Mouse (Mus musculus) layer of hippocampus, postnatal 14 days (tissue): ENCODE results near the gene Ttc7b. TPM values are rescaled to one million over a fixed set of nuclear protein-coding genes. Genes with fewer than 3 reads are reported as not detected.

ENCODE experiments used
- DNase-seq, 2 experiments: peaks; one replicate each; pipeline ENCODE4 v3.0.0; 2021 to 2022; ENCODE audit warnings: low spot score in 2 of 2, mixed read lengths in 1 of 2
- total RNA-seq, 2 experiments: library from RNA; stranded (reverse); gene quantifications; 2 replicates each; pipeline ENCODE4 v1.2.3; 2021

The Ttc7b gene
- total RNA-seq, 2 experiments from 2014 or later: 132 to 146 TPM

GRCm38 (mm10) chr12:100391890-100392289 is 128.7 kb downstream of the Ttc7b start:
- no peak for DNase-seq

GRCm38 (mm10) chr12:100389878-100390710 is 130.5 kb downstream of the Ttc7b start:
- DNase-seq: peak in 1 of 2 experiments; percentile 49

- DNase-seq: no peak
These were observed 134.4 kb downstream of the Ttc7b start for GRCm38 (mm10) chr12:100386259-100386658.

- no peak for DNase-seq
These were observed 138.1 kb downstream of the Ttc7b start for GRCm38 (mm10) chr12:100382526-100382925.

- no peak for DNase-seq
These were observed 138.7 kb downstream of the Ttc7b start for GRCm38 (mm10) chr12:100381941-100382340.

- no peak for DNase-seq
These were observed 139.8 kb downstream of the Ttc7b start for GRCm38 (mm10) chr12:100380697-100381291.

- no peak for DNase-seq
These were observed 140.8 kb downstream of the Ttc7b start for GRCm38 (mm10) chr12:100379833-100380232.

- no peak for DNase-seq
These were observed 142.4 kb downstream of the Ttc7b start for GRCm38 (mm10) chr12:100378266-100378665.

GRCm38 (mm10) chr12:100377791-100378190 is 142.8 kb downstream of the Ttc7b start:
- DNase-seq: no peak

GRCm38 (mm10) chr12:100375801-100376200 is 144.8 kb downstream of the Ttc7b start:
- no peak for DNase-seq

- DNase-seq: no peak
These were observed 147.8 kb downstream of the Ttc7b start for GRCm38 (mm10) chr12:100372785-100373184.

- DNase-seq: no peak
These were observed 148.6 kb downstream of the Ttc7b start for GRCm38 (mm10) chr12:100372015-100372414.

GRCm38 (mm10) chr12:100369786-100370185 is 150.8 kb downstream of the Ttc7b start:
- DNase-seq: no peak

GRCm38 (mm10) chr12:100369220-100369619 is 151.4 kb downstream of the Ttc7b start:
- DNase-seq: no peak

GRCm38 (mm10) chr12:100361330-100361729 is 159.3 kb downstream of the Ttc7b start:
- DNase-seq: peak; percentile 29 to 55

- no peak for DNase-seq
These were observed 162.5 kb downstream of the Ttc7b start for GRCm38 (mm10) chr12:100358040-100358620.

GRCm38 (mm10) chr12:100356407-100356806 is 164.2 kb downstream of the Ttc7b start:
- DNase-seq: no peak

- DNase-seq: no peak
These were observed 165.1 kb downstream of the Ttc7b start for GRCm38 (mm10) chr12:100355565-100355964.

GRCm38 (mm10) chr12:100353954-100354353 is 166.7 kb downstream of the Ttc7b start:
- DNase-seq: no peak

GRCm38 (mm10) chr12:100353075-100353782 is 167.4 kb downstream of the Ttc7b start:
- DNase-seq: no peak

GRCm38 (mm10) chr12:100352094-100352493 is 168.5 kb downstream of the Ttc7b start:
- DNase-seq: no peak

GRCm38 (mm10) chr12:100343554-100343953 is 177.1 kb downstream of the Ttc7b start:
- no peak for DNase-seq
